Mouse (Mus musculus) midbrain, embryonic 11.5 days (tissue): ENCODE measurements around the gene Hdc. TPM values are rescaled to one million over a fixed set of nuclear protein-coding genes. Genes with fewer than 3 reads are reported as not detected.

Experiments
- ATAC-seq: fragments of 200-750 bp; cut with Nextera tagmentation; 2 replicates; pipeline ENCODE4 v1.8.0; 2017; ENCODE audit warnings: moderate TSS enrichment, moderate library complexity; ENCODE audit not compliant: low FRiP score
- DNase-seq: peaks from one replicate; pipeline ENCODE4 v3.0.0; 2015; ENCODE audit warnings: low spot score; ENCODE audit errors: missing footprints
- H3K27ac ChIP-seq: fragments of 300-500 bp; sonication (generic); 2 replicates; pipeline ENCODE4 v1.5.1; 2014; ENCODE audit warnings: low read depth, low read length
- H3K27me3 ChIP-seq: fragments of 300-500 bp; sonication (generic); 2 replicates; pipeline ENCODE4 v1.6.1; 2014; ENCODE audit warnings: mild to moderate bottlenecking, low read length, moderate library complexity, mixed read lengths; ENCODE audit not compliant: control insufficient read depth, insufficient read depth
- H3K36me3 ChIP-seq: fragments of 300-500 bp; sonication (generic); 2 replicates; pipeline ENCODE4 v1.6.1; 2014; ENCODE audit warnings: mild to moderate bottlenecking, low read length, moderate library complexity, mixed read lengths; ENCODE audit not compliant: control insufficient read depth, insufficient read depth
- H3K4me1 ChIP-seq: fragments of 300-500 bp; sonication (generic); 2 replicates; pipeline ENCODE4 v1.6.1; 2014; ENCODE audit warnings: low read length; ENCODE audit not compliant: control insufficient read depth, insufficient read depth
- H3K4me2 ChIP-seq: fragments of 300-500 bp; sonication (generic); 2 replicates; pipeline ENCODE4 v1.6.1; 2014; ENCODE audit warnings: mild to moderate bottlenecking, moderate library complexity
- H3K4me3 ChIP-seq: fragments of 300-500 bp; sonication (generic); 2 replicates; pipeline ENCODE4 v1.5.1; 2014; ENCODE audit warnings: low read depth, low read length
- H3K9ac ChIP-seq: fragments of 300-500 bp; sonication (generic); 2 replicates; pipeline ENCODE4 v1.6.1; 2014; ENCODE audit warnings: low read length
- H3K9me3 ChIP-seq: fragments of 300-500 bp; sonication (generic); 2 replicates; pipeline ENCODE4 v1.6.1; 2016; ENCODE audit warnings: low read length; ENCODE audit not compliant: control insufficient read depth
- WGBS: fragments of 180-500 bp; shearing (Covaris S2); extraction: QIAGEN DNeasy Blood & Tissue Kit; methylation state at CpG from one replicate; pipeline ENCODE4 v1.1.7; 2014; 5-methylcytosine and 5-hydroxymethylcytosine counted together
- polyA plus RNA-seq: library from polyadenylated mRNA; unstranded; fragments of >200 nt; fragmentation: Nextera tagmentation; extraction: Ambion mirVana; gene quantifications from 2 replicates; pipeline ENCODE4 v1.2.1, GENCODE M21; 2014

Hdc gene
- 0.42 and 0.50 TPM in 2 replicates for polyA plus RNA-seq

DNA sequence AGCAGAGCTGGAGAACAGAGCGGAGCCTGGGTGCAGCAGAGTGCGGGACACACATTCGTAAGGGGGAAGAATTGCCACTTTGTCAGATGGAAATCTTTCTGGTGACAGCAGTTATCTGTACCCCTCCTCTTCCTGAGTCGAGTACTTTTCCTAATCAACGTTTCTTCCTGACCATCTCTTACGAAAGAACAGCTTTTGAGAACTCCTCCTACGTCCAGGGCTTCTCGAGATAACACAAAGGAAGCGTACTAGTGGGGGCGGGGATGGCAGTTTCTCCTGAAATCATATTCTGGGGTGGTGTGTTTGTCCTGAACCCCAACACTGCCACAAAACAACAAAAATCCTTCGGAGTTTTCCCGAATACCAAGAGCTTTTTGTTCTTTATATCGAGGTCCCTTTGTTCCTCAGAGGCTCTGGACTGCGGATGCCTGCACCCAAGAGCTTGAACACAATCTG is at the start of gene Hdc:
TSS of gene Hdc (minus strand) at position 51 of the 456 bp plus-strand sequence.
- DNase-seq (no peak), ATAC-seq (no peak)
- no peak within 1 kb of the TSS for H3K27ac ChIP-seq
- no peaks in the 10 kb centered on the region for H3K36me3 ChIP-seq
- no peak within 1 kb of the TSS for H3K9ac ChIP-seq
- no peaks in the 10 kb centered on the region for H3K27me3 ChIP-seq
- H3K4me2 ChIP-seq, result no peak within 1 kb of the TSS
- WGBS, result 77% methylated on average over 14 of the region's 14 CpGs
- H3K4me3 ChIP-seq, result no peak within 1 kb of the TSS
- no peaks in the 10 kb centered on the region for H3K4me1 ChIP-seq
- no peaks in the 10 kb centered on the region for H3K9me3 ChIP-seq

DNA sequence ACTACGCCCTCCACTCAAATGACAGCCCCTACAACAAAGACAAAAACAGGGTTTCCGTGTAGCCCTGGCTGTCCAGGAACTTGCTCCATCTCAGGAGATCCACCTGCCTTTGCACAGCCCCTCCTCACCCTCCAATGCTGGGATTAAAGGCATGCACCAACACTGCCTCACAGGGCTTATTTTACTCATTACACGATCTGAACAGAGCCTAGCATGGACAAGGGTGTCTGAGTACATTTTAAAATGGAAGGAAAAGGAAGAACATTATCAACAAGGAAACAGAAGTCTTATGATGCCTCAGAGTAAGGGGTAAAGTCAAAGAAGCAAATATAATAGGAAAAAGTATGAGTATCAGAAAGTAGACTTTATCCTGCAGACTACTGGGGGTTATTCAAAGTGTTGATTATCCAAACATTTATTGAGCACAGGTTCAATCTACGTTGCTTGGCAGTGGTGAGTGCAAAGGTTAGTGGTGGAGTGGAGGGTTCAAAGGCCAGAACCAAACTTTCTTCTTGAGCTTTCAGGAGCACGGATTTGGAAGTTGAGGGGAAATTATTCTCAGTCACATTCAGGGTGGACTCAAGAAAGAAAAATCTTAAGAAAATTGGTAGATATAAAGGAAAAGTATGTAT is 49.6 kb upstream of the Hdc start:
- Histone ChIP-seq H3K9ac (no peak overlapping the region), H3K4me2 (no peak overlapping the region), H3K4me1 (peaks cover 11% of the 10 kb centered on the region), H3K27me3 (no peaks in the 10 kb centered on the region), H3K36me3 (no peaks in the 10 kb centered on the region), H3K27ac (no peak overlapping the region), H3K9me3 (no peaks in the 10 kb centered on the region), H3K4me3 (no peak overlapping the region)
- ATAC-seq (no peak), DNase-seq (no peak)
- WGBS, result 94% methylated on average over 5 of the region's 5 CpGs

DNA sequence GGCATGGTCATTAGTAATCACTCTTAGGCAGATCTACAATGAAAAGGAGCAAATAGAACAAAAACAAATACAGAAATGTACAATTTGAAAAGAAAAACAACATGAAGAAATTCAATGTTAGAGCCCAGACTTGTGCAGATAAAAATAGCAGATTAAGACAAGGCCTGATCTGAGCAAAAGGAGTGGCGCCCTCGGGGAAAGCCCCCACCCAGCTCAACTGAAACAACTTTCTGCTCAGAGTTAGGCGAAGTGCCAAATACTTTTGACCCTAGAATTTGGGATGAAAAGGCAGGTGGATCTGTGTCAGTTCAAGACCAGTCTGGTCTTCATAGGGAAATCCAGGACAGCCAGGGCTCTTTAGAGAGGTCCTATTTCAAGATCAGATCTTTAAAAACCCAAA is 46.9 kb upstream of the Hdc start:
- Histone ChIP-seq H3K9me3 (no peaks in the 10 kb centered on the region), H3K9ac (no peak overlapping the region), H3K27me3 (no peaks in the 10 kb centered on the region), H3K4me3 (no peak overlapping the region), H3K4me1 (no peaks in the 10 kb centered on the region), H3K4me2 (no peak overlapping the region), H3K36me3 (no peaks in the 10 kb centered on the region), H3K27ac (no peak overlapping the region)
- DNase-seq, result no peak
- ATAC-seq, result no peak
- WGBS, result 90% methylated on average over 3 of the region's 3 CpGs

DNA sequence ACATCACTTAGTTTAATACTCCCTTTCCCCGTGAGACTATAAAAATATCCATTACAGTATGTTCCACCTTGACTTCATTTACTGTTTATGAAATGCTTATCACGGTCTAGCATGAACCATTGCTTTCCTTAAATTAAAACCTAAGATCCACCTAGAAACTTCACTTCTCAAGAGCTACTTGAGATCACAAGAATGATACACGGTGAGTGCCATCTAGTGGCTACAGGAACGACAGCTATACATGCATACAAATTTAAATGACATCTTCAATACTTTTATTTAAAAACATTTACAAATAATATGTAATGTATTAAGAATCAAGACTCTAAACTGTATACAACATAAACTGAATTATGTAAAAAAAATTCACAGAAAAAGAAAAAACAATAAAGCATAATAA is 44.4 kb upstream of the Hdc start:
- no peak for ATAC-seq

DNA sequence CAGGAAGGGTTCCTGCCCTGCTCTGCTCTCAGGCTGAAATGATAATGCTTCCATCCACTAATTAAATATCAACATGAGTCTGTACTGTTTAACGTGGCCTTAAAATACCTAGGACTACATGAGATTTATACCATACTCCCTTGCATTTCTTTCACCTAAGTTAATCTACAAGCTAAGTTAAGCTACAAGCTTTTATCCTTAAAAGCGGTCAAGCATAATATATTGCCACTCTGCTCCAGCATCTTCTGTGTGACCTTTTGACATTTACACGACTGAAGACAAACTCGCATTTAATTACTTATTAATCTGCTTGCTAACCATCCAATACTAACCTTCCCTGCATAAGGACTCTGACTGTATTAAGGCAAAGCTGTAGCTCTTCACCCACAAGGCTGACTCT is 33.8 kb upstream of the Hdc start:
- H3K36me3 ChIP-seq, result peaks cover 12% of the 10 kb centered on the region; the same call in 1 of the 2 replicates
- H3K27me3 ChIP-seq, result no peaks in the 10 kb centered on the region
- no peak overlapping the region for H3K4me3 ChIP-seq
- no peak for DNase-seq
- no peak overlapping the region for H3K27ac ChIP-seq
- H3K9me3 ChIP-seq, result no peaks in the 10 kb centered on the region
- H3K4me1 ChIP-seq, result no peaks in the 10 kb centered on the region
- H3K9ac ChIP-seq, result no peak overlapping the region
- H3K4me2 ChIP-seq, result no peak overlapping the region
- WGBS, result 83% methylated on average over 4 of the region's 4 CpGs
- ATAC-seq, result no peak

More for the DNA sequence above, 44.4 kb upstream of the Hdc start:
- WGBS, result 62% methylated on average over 4 of the region's 4 CpGs
- no peak overlapping the region for H3K9ac ChIP-seq
- H3K36me3 ChIP-seq, result no peaks in the 10 kb centered on the region
- peak; percentile 77 for DNase-seq
- H3K27ac ChIP-seq, result no peak overlapping the region
- no peaks in the 10 kb centered on the region for H3K27me3 ChIP-seq
- H3K4me2 ChIP-seq, result no peak overlapping the region
- H3K9me3 ChIP-seq, result no peaks in the 10 kb centered on the region
- H3K4me3 ChIP-seq, result no peak overlapping the region
- no peaks in the 10 kb centered on the region for H3K4me1 ChIP-seq

DNA sequence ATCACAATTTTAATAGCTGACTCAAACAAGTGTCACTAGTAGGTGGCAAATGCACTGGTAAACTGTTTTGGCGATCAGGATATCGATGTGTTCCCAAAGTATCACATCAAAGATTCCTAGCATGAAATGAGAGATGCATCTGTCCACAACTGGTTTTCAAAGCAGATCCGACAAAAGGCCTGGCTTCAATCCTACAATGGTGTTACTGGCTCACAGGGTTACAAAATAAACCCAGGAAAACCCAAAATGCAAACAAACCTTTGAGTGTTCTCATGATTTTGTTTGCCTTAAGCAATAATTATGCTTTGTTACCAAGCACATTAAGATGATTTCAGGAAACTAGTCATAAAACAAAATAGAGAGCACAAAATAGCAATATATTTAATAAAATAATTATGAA is 28.7 kb upstream of the Hdc start:
- DNase-seq (no peak), ATAC-seq (no peak)
- H3K27ac ChIP-seq, result no peak overlapping the region
- H3K9me3 ChIP-seq, result no peaks in the 10 kb centered on the region
- H3K9ac ChIP-seq, result no peak overlapping the region
- WGBS, result 93% methylated on average over 3 of the region's 3 CpGs
- H3K4me3 ChIP-seq, result no peak overlapping the region
- H3K4me2 ChIP-seq, result no peak overlapping the region
- peaks cover 14% of the 10 kb centered on the region; the same call in 1 of the 2 replicates for H3K36me3 ChIP-seq
- no peaks in the 10 kb centered on the region for H3K4me1 ChIP-seq
- H3K27me3 ChIP-seq, result no peaks in the 10 kb centered on the region

DNA sequence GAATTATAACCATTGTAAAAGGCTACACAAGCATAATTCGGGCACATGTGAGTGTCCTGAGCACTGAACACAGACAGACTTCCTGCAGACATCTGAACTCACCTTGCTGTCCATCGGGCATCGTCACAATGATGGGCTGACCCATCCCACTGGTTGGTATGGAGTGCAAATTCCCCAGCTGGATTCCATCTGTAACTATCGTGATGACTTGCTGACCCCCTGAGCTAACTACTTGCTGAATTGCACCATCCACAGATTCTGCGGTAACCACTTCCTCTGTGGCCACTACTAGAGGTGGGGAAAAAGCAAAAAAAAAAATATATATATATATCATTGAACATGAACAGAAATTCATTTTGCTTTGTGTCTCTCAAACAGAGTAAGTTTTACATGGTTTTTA is 27.4 kb upstream of the Hdc start:
- no peaks in the 10 kb centered on the region for H3K9me3 ChIP-seq
- ATAC-seq (no peak), DNase-seq (no peak)
- no peak overlapping the region for H3K27ac ChIP-seq
- no peak overlapping the region for H3K4me2 ChIP-seq
- H3K36me3 ChIP-seq, result peaks cover 14% of the 10 kb centered on the region; the same call in 1 of the 2 replicates
- H3K4me1 ChIP-seq, result no peaks in the 10 kb centered on the region
- no peak overlapping the region for H3K4me3 ChIP-seq
- no peaks in the 10 kb centered on the region for H3K27me3 ChIP-seq
- H3K9ac ChIP-seq, result no peak overlapping the region
- 98% methylated on average over 5 of the region's 5 CpGs for WGBS

DNA sequence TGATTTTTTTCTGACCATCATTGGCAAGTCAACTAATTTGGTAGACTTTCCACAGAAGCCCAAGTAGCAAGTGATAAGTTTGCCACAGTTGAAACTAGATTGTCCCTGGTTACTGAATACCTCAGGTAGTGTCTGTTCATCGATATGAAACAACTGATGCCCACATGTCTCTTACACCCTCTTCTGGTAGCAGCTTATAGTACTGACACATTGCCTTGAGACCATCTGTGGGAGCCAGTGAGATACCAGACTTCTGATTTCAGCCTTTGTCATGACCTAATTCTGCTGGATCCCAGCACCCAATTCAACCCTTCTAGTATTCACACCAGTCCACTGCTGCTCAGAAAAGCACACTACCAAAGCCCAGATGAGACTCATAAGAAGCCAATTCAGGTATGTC is 25.7 kb upstream of the Hdc start:
- H3K36me3 ChIP-seq, result peaks cover 23% of the 10 kb centered on the region; the same call in 1 of the 2 replicates
- no peak overlapping the region for H3K4me3 ChIP-seq
- H3K9me3 ChIP-seq, result no peaks in the 10 kb centered on the region
- no peak for DNase-seq
- no peak overlapping the region for H3K9ac ChIP-seq
- WGBS, result 100% methylated on average over 1 of the region's 1 CpGs
- H3K4me2 ChIP-seq, result no peak overlapping the region
- H3K27ac ChIP-seq, result no peak overlapping the region
- no peaks in the 10 kb centered on the region for H3K4me1 ChIP-seq
- H3K27me3 ChIP-seq, result no peaks in the 10 kb centered on the region
- ATAC-seq, result no peak

DNA sequence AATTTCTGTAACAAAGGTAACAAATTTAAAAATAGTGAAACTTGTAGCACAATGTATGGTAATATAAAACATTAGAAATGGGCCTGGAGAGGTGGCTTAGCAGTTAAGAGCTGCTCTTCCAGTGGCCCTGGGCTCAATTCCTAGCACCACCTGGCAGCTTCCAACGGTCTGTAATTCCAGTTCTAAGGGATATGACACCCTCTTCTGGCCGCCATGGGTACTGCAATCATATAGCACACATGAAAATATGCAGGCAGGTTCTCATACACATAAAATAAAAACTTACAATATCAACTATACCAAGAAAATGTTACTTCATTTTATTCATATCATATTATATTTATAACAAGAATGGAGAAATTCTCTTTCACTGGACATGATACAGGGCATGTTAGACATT is 21.2 kb upstream of the Hdc start:
- ATAC-seq (no peak), DNase-seq (no peak)
- Histone ChIP-seq H3K4me1 (no peaks in the 10 kb centered on the region), H3K4me2 (no peak overlapping the region), H3K4me3 (no peak overlapping the region), H3K36me3 (peaks cover 13% of the 10 kb centered on the region; the same call in 1 of the 2 replicates), H3K9ac (no peak overlapping the region), H3K27me3 (no peaks in the 10 kb centered on the region), H3K27ac (no peak overlapping the region), H3K9me3 (no peaks in the 10 kb centered on the region)
- WGBS, result 92% methylated on average over 2 of the region's 2 CpGs
